Mouse (Mus musculus) ES-E14 (cell line): ENCODE data around the gene Sdk2.

Source experiments
- CHD2 ChIP-seq: IDR thresholded peaks from 2 replicates; pipeline ENCODE4 v1.6.1; 2014; ENCODE audit warnings: mild to moderate bottlenecking, low read depth, low read length, inconsistent platforms
- HCFC1 ChIP-seq: IDR thresholded peaks from 2 replicates; pipeline ENCODE4 v1.6.1; 2012; ENCODE audit warnings: low read length, inconsistent platforms, borderline replicate concordance; ENCODE audit not compliant: insufficient read depth
- ZC3H11A ChIP-seq: IDR thresholded peaks from 2 replicates; pipeline ENCODE4 v1.6.1; 2012; ENCODE audit warnings: low read depth, mild to moderate bottlenecking, inconsistent platforms, low read length, borderline replicate concordance
- ZNF384 ChIP-seq: IDR thresholded peaks from 2 replicates; pipeline ENCODE4 v1.6.1; 2012; ENCODE audit warnings: low read depth, low read length, inconsistent platforms

DNA sequence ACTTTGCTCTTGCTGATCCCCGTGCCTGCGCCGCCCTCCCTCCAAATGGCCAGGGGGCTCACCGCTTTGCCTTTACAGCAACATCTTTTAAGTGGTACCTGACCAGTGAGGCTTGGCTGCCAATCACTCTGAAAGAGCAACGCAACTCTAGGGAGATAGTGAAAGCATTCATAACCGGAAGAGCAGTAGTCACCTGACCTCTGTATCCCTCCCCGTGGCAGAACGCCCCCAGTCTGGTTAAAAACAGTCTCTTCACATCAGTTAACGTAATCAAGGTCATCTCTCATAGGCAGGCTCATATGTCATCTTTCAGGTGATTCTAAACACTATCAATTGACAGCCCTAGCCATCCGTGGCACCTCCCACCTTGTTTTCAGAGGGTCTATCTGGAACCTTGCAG is 5.8 kb upstream of the Sdk2 start:
- no peak for TF ChIP-seq ZNF384
- TF ChIP-seq CHD2: no peak
- TF ChIP-seq HCFC1: no peak
- TF ChIP-seq ZC3H11A: no peak
